Mouse (Mus musculus) thymus, postnatal 36 days (tissue): ENCODE data around the gene Zmpste24.
A peak's percentile ranks its signal among the peaks of the same experiment; 100 is the strongest.
"Not testable (repeated sequence)": the region's sequence is repeated elsewhere in the genome, so short reads cannot be mapped to it uniquely, and the experiment has no call there.

Experiments used
- DNase-seq, 2 experiments: peaks; one replicate each; pipeline ENCODE4 v3.0.0; 2022; ENCODE audit warnings: mixed read lengths in 2 of 2

The Zmpste24 gene

DNA sequence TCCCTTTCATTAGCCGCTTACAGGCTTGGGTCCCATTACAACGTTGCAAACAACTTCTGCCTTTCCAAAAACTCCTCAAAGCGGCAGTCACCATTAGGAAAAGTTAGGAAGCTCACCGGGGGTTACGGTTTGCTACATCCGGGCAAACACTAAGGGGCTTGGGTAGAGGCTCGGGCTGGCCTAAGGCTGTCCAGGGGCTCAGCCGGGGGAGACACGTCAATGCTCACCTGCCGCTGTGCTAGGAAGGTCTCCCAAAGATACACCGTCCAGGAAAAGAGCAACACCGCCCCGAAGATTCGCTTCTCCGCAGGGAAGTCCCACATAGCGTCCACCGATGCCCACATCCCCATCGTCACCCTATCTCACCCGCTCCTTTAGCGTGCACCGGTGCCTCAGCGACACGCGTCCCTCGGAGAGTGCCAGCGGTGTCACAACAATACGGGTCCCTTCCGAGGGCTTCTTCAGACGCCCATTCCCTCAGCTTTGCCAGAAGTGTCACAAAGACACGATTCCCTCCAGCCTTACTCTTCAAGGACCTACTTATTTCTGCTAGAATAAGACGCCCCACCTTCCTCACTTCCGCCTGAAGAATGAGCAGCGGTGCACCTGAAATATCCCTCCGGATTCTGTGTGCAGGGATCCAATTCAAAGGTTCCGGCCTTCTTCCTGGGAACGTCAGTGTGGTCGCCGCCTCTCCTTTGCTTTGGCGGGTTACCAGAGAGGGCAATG lies at the start of gene Zmpste24:
Gene Zmpste24 (minus strand): TSS at position 592 of the 729 bp plus-strand sequence.
- DNase-seq, result peak; percentile 82 to 86

DNA sequence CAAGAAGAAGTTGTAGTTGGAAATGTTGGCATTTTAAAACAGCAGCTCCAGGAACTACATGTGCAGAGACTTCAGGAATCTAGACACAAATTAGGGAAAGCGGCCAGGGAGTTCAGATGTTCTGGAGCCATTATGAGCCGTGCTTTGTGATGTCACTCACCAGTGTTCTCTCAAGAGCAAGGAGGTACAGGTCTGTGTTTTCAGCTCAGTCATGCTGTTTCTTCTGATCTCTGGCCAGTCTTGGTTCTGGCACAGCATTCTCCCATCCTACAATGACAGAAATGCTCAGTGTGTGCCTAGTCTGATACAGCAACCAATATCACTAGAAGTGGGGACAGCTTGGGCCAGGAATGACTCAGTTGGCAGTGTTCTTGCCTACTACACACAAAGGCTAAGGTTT lies 11.1 kb upstream of the Zmpste24 start, which contains the start of gene Tmco2:
Gene Tmco2 (minus strand): TSS at position 101 of the 400 bp plus-strand sequence.
- DNase-seq, result no peak

DNA sequence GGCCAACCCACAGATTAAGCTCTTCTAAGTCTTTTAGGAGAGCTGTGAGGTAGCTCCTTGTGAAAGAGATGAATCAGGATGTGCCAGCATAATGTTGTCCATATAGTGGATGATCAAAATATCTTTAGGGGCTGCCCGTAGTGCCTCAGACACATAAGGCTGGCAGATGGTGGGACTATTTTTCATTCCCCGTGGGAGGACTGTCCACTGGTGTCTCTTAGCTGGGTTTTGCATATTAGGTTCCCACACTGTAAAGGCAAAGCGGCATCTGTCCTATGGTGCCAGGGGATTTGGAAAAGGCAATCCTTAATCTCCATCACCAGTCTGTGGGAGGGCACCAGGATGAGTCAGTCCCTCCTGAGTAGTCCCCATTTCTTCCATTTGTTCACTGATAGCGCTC lies 5.3 kb upstream of the Zmpste24 start:
- DNase-seq, result no peak

DNA sequence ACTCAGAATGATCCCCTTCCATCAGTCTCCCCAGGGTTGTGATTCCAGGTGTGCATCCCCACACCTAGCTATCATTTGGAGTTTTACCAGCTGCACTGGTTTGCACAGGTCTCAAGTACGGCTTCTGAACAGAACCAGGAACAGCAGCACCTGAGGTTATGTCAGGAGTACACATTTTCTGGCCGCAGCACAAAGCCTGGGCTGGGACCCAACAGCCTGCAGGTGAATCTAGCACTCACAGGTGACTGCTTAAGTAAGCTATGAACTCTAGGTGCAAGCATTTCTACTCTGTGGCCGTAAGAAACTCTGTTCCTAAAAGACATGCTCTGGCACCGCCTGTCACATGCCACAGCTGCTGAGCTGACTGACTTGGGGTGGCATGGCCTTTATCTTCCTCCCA lies 7.8 kb downstream of the Zmpste24 start:
- no peak for DNase-seq

DNA sequence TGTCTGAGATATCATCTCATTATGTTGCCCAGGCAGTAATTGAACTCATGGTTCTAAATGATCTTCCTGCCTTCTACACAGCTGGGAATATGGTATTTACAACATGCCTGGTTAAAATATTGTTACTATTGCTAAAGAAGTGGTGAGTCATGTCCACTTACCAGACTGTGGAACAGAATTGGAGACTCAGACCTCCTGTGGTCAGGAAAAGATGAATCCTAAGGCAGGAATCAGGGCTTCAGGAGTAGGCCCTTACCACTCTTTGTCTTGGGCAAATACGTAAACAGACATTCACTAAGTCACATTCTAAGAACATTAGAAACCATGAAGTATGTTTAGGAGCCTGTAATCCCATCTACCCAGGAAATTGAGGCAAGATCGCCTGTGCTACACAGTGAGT lies 9.3 kb downstream of the Zmpste24 start:
- no peak for DNase-seq

DNA sequence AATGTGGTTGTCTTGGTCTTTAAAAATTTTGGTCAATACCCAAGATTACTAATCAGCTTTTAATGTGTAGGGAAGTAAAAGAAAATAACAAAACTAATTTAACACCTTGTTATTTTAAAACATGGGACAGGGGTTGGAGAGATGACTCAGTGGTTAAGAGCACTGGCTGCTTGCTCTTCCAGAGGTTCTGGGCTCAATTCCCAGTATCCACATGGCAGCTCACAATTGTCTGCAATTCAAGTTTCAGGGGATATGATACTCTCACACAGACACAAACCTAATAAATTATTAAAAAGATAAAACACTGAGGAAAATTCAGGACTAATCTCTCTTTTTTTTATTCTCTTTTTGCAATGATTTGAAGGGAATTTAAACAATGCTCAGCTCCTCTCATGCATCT lies 13.5 kb downstream of the Zmpste24 start:
- no peak for DNase-seq

DNA sequence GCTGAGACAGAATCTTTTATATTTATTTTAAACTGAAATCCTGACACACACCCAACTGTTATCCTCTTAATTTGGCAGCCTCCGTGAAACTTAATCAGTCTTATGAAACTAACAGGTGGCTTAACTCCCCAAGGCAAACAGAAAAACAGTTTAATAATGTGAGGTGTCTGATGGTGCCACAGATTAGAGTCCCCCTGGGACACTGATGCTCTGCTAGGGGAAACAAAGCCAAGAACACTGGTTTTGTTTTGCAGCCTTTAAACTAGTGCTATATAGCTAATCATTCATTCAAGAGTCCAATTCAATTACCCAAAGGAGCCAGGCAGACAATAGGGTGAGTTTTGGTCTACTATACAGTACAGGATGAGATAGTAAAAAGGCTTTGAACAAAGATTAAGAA lies 17.6 kb downstream of the Zmpste24 start:
- no peak for DNase-seq

DNA sequence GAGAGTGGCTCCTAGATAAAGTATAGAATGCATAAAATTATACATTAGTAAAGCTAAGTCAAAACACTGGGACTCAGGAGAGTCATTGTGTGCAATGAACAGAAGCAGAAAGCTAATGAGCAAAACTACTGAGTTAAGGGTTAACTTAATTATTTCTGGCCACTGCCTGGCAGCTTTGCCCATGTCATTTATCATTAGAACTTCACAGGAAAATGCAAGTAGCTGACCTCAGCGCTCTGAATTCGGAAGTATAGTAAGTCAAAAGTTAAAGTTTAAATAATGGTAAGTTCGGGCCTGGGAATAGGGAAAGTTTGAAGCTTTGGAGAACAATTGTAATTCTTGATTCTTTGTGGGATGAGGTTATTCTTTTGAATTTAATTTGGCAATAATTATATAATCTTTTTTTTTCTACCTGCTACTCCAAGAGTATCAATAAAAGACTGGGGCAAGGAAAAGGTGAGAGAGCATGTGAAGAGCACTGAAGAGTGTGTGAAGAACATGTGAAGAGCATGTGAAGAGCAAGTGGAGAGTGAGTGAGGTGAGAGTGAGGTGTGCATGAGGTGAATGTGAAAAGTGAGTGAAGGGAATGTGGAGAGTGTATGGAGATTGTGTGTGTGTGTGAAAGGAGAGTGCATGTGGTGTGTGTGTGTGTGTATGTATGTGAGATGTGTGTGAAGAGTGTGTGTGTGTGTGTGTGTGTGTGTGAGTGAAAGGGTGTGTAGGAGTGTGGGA lies 20.0 kb downstream of the Zmpste24 start:
- no peak for DNase-seq

DNA sequence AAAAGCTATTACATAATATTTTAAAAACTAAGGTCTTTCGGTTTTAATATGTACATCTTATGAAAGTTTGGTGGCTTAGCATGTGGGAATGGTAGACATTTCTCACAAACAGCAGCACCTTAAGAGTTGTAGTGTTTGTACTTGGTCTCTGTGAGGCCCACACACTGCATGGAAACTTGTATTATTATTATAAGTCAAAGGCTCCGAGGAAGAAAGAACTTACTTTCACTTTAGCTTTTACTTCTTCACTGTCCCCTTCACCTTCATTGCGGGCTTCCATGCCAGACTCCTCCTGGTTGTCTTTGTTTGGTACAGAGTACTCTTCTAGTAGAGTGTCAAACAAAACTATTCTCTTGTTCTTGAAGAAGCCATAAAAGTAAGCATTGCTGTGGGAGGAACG lies 23.8 kb downstream of the Zmpste24 start:
- DNase-seq, result no peak

DNA sequence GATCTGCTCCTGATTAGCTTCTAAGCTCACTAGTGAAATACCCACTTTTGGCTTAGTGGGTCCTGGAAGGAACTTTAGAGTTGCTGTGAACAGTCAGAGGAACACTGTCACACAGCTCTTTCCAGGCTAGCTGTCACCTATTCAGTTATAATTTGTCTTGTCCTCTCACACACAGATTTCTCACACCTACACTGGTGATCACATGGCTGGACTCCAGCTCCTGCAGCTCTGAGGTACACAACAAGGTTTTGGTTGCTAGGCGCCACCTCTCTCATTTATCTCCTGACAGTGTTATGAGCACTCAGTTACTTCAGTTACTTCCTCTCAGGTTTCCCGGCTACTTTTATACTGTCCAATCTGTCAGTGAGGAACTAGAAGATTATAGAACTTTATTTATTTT lies 32.7 kb downstream of the Zmpste24 start:
- DNase-seq, result no peak

DNA sequence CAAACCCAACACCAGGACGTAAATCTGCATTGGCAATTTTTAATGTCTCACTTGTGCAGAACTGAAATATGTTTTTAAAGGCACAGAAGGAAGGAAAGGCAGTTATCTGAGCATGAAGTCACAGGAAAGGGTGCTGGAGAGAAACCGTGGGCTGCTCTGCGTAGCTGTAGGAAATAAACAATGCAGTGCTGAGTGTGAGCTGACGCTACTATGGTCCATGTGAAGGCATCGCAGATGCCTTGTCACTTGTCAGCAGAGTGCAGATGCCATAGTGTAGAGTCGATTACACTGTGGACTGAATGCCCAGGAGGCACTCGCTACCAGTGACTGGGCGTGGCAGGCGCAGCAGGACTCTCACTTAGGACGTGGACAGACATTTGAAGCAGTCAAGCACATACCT lies 38.8 kb downstream of the Zmpste24 start:
- not testable (repeated sequence) for DNase-seq

DNA sequence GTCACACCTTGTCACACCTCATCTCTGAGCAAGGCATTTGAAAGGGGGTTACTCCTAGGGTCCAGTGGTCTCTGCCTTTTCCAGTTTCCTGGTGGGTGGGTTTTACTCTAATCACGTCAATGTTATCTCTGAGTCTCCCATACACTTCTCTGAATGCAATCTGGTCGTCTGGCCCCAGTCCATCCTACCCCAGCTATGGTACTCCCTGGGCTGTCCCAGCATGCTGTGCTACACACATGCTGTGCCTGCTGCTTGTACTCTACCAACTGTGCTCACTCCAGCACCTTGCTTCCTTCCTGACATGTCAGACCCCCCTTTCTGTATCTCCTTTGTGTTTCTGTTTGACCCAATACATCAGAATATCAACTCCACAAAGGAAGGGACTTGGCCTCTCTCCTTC lies 41.0 kb downstream of the Zmpste24 start:
- no peak for DNase-seq

DNA sequence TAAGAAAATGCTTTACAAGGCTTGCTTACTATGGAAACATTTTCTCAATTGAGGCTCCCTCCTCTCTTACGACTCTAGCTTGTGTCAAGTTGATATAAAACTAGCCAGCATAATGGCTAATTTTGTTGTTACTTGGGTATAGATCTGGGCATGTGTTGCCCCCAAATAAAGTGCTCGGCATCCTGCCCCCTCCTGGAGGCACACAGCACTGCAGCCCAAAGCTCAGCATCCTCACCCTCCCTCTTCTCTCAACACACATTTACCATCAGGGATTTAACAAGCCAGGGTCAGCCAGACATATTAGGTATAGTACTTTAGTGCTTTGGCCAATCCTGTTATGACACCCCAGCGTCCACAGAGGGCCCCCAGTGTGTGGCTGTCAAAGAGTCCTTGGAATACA lies 41.7 kb downstream of the Zmpste24 start:
- DNase-seq, result peak; percentile 32 to 46

DNA sequence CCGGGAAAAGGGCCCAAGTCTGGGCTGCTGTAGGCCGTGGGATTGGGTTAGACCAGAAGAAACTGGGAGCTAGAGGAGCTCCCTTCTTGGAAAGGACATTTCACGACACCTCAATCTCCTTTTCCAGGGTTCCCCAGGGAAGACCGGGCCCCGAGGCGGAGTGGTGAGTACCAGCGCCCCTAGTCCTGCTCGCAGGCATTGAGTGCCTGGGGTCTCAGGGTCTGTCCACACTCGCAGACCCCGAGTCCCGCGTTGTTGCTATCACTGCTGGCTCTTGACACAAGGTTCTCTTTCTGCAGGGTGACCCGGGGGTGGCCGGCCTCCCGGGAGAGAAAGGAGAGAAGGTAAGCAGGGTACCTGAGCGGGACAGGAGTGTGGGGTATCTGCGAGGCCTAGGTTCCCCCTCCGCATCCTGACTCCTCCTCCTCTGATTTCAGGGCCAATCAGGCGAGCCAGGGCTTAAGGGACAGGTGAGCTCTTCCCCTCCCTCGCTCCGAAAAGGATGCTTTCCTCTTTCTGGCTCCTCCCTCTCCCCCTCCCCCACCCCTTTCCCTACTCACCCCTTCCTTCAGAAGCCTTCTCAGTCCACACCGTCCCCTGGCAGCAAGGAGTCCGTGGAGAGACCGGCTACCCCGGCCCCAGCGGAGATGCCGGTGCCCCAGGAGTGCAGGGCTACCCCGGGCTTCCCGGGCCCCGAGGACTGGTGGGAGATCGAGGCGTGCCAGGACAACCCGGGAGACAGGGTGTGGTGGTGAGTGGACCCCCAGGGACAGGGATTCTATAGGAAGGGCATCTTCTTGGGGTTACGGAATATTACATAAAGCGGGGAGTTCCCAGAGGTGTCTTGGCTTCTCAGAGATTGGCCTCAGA lies 45.4 kb downstream of the Zmpste24 start:
- no peak for DNase-seq

DNA sequence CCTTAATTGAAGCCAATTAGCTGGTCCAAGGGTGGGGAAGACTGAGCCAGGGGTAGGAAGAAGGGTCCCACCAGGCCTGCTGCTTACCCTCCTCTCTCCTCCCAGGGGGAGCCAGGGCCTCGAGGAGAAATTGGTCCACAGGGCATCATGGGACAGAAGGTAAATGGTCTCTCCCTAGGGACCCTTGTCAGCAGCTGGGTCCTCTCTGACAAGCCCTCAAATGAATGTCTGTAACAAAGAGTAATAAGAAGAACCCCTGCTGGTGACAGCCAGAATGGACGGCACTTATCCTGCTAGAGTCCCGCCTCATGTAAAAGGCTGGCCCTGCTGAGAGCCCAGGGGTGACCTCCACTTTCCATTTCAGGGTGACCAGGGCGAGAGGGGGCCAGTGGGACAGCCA lies 46.2 kb downstream of the Zmpste24 start:
- DNase-seq, result no peak

DNA sequence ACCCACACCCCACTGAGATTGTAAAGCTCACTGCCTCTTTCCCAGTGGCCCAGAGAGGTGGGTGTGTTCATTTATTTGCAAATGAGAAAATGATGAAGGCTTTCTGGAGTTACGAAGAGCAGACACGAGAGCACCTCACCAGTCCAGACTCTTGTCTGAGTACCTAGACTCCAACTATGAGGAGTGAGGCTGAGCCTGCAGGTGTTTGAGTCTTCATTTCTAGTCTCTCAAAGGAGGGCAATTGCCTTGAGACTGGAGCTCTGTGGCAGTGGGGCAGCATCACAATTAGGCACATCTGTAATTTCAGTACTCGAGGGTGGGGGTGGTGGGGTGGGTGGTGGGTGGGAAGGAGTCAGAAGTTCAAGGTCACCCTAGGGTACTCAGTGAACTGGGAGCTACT lies 55.1 kb downstream of the Zmpste24 start:
- DNase-seq, result no peak

DNA sequence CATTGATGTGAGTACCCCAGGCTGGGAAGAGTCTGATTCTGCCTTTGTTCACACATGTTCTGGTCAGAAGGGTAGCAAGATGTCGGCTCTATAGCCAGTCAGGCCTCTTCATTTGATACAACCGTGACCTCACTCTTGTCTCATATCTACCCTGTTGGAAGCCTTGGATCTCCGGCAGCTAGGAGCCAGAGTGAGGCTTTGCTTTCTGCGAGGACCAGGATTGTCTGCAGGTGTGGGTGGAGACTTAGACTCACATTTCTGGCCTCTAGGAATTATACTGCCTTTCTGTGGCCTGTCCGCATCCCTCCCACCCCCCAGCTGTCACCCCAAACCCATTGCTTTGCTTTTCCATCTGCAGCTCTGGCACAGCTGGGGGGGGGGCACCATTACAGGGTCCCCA lies 55.6 kb downstream of the Zmpste24 start:
- no peak for DNase-seq

DNA sequence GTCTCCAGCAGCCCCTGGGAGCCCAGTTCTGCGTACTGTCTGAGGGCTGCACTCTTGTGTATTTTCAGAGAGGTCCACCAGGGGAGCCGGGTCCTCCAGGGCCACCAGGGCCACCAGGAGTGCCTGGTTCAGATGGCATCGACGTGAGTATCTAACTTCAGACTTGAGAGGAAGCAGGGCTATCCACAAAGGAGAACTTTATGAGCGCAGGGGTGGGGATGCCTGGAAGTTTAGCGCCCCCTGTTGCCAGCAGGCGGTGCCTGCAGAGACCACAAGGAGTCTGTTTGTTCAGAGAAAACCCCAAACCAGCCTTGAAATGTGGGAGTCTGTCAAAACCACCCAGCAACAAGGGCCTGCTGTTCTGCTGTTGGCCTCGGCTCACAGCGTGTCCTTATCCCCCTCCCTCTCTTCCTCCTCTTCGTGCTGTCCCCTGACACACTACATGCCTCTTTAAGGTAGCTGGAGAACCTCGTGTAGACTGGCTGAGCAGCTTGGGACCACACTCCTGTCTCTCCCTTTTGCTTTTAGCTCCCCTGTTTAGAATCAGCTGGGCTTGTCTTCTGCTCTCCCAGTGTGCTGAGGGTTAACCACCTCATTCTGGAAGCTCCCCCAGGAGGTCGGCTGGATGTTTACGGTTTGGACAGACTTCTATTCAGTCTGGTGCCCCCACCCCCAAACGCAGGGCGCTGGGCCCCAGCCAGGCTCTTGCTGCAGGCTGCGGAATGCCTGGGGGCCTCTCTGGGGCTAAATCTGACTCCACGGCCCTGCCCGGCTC lies 57.0 kb downstream of the Zmpste24 start:
- DNase-seq, result peak; percentile 52 to 58

DNA sequence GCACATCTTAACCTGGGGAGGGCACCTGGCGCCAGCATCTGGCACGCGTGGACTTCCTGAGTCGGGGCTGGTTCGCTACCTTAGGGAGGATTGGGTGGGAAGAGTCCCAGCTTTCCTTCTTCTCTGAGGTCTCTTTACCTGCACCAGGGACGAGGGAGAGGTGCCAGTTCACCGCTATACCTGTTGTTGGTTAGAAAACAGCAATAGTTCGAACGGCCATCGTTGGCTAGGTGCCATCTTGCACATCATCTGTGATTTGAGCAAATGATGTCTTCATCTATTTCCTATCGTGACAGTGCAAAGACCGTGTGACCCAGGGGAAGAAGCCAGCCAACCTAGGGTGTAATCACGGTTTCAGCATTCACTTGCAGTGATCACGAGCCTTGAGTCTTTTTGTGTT lies 57.7 kb downstream of the Zmpste24 start:
- no peak for DNase-seq

DNA sequence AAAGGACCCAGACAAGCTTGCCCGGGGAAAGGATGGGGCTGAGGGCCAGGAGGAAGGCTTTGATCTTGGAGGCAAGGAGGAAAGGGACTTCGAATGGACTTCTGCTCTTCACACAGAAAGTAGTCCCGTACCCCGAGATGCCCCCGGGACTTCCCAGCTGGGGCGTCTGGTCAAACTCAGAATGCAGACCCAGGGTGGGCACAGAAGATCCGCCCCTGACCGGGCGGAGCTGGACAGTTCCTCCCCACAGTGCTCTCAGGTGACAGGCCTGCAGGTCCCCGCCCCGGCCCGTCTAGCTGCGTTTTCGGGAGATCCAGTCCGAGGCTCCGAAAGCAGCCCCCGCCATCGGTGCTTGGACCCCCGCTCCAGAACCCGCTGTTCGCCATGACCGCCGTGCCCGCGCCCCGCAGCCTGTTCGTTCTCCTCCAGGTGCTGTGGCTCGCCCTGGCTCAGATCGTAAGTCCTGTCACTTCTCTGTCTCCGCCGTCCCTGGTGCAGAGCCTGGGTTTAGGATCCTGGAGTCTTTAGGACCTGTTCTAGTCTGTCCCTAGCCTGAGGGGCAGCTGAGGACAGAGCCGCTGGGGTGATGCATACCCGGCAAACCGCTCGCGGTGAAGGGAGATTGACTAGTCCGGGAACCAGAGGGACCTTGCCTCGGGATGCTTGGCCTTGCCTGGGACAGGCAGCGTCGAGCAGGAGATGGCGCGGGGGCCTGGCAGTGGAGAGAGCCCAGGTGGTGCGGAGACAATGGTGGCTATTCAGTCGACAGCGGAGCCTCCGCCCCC lies 58.5 kb downstream of the Zmpste24 start, which contains the start of gene Col9a2:
Gene Col9a2 (plus strand): TSS at position 55 of the 785 bp plus-strand sequence.
- DNase-seq, result no peak

DNA sequence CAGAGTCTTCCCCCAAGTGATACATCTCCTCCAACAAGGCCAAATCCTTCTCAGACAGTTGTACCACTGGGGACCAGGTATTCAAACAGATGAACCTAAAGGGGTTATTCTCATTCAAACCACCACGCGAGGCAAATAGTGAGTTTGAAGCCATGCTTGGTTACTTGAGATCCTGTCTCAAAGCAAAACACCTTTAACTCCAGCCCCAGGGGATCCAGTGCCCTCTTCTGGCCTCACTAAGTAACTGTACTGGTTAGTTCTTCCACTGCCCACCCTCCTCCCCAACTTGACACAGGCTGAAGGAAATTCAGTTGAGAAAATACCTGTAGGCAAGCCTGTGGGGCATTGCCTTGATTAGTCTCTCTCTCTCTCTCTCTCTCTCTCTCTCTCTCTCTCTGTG lies 65.0 kb downstream of the Zmpste24 start:
- no peak for DNase-seq

DNA sequence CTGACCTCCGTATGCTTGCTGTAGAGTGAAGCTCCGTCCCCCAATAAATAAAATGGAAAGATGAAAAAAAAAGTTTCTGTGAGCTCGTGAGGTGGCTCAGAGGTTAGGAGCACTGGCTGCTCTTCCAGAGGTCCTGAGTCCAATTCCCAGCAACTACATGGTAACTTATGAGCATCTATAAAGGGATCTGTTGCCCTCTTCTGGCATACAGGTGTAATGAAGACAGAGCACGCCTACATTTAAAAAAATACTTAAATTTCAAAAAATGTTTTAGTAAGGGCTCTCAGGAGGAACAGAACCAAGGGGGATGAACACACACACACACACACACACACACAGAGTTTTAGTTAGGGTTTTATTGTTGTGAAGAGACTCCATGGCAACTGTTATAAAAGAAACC lies 66.6 kb downstream of the Zmpste24 start:
- DNase-seq, result no peak
